Mouse (Mus musculus) retina, postnatal 1 day (tissue): ENCODE results near the gene Zgpat.

Experiments
- DNase-seq: peaks from one replicate; pipeline ENCODE4 v3.0.0-alpha.2; 2012

Zgpat gene

DNA sequence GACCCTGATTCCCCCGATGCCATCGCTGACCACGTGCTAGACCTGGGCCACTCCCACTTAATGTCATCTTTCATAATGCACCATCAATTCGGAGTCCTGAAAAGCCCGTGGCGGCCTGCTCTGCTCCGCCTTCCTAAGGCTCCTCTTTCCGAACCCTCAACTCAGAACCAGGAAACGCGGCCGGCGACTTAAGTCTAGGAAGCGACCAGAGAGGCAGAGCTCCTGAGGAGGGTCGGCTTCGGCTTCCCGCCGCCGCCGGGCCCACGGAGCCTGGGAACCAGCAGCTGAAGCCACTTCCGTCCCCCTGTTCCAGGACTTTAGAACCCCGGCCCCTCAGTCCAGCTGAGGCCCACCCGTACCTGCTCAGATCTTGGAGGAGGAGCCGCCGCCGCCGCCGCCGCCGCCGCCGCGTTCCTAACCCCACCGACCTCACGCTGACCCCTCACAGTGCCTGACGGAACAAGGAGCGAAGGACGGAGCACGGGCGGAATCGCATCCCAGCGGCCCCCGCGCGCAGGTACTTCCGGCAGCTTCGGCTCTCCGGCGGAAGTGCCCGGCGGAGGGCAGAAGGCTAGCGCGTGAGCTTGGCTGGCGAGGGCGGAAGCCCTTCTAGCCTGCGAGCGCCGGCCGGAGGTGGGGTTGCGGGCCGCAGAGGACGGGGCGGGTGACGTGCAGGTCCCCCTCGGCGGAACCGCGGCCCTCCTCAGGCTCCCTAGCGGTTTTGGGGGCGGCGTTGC, at the start of gene Zgpat, which contains the start of gene Arfrp1:
Zgpat (plus strand) TSS at position 69 of the 737 bp plus-strand sequence.
Arfrp1 (minus strand) TSS at position 545 of the 737 bp plus-strand sequence.
- peak; percentile 94 for DNase-seq

DNA sequence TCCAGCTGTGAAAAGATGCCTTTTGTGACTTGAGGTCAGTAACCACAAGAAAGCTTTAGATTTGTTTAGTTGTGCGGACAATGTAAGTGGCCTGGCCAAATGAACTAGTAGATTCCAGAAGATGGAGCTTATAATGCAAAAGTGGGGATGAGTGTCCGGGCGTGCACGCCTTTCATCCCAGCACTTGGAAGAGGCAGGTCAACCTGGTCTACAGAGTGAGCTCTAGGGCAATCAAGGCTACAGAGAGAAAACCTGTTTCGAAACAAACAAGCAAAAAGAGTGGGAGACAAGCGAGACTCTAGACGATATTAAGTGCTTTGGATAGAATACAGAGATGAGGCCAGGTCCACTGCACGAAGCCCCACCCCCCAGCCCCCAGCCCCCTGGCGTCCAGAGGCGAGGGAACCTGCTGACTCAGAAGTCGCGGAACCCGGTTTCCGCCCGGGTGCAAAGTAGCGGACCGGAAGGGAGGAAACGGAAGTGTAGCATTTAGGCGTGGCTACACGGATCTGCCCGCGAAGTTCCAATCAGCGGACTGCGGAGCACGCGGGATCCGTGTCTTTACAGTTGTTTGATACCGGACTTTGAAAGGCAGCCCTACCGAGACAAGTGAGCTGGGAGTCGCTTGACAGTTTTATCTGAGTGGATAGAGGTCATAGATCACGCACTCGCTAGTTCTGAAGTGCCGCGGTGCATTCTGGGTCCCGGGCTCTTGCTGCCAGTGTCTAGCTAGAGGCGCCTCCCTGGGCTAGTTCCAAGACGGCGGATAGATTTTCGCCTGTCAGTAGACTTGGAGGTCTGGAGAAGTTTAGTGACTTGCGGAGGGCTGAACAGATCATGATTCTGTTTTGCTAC, 45.3 kb upstream of the Zgpat start, which contains the start of gene Rtel1:
Rtel1 (plus strand) TSS at position 492 of the 855 bp plus-strand sequence.
- peak; percentile 94 for DNase-seq

- DNase-seq, result no peak
These were observed 44.6 kb upstream of the Zgpat start for GRCm38 (mm10) chr2:181320103-181320499.

DNA sequence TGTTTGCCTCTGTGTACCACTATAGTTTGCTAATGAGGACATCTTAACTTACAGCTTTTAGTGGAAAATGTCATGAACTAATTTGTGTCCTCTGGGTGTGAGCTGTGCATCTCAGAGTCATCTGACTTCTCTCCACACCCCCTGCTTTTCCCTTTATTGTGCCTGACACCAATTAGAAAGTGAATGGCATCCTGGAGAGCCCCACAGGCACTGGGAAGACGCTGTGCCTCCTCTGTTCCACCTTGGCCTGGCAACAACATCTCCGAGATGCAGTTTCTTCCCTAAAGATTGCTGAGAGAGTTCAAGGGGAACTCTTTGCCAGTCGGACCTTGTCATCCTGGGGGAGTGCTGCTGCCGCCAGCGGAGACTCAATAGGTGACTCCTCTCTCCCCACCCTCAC, 42.6 kb upstream of the Zgpat start:
- DNase-seq, result no peak

DNA sequence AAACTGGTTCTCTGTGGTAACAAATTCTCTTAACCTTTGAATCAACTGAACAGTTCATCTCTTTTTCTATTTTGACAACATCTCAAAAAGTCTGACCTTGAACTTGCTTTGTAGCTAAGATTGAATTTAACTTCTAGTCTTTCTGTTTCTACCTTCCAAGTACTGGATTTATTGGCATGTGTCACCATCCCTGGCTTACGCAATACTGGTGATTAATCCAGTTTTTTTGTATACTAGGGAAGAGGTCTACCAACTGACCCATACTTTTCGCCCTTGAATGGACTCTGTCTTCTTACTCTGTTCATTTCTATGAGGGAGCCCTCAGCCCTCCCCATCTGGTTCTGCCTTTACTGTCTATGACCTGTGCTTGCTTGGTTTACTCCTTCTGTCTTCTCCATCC, 38.6 kb upstream of the Zgpat start:
- DNase-seq, result no peak

DNA sequence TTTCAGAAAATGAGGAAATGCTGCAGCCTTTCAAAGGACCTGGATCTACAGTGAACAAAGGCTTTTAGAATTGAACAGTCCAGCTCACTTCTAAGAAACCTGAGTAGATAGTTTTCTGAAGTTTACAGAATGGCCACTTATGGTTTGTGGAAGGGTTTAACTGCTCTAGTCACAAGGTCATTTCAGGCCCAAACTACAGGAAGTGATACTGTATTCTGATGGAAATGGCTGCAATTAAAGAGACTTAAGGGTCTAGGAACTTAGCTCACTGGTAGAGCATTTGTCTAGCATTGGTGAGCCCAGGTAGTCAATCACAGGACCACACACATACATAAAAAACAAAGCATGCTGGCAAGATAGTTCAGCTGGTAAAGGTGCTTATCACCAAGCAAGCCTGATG, 32.2 kb upstream of the Zgpat start:
- no peak for DNase-seq

GRCm38 (mm10) chr2:181334023-181334422, 30.7 kb upstream of the Zgpat start:
- DNase-seq, result peak; percentile 69

DNA sequence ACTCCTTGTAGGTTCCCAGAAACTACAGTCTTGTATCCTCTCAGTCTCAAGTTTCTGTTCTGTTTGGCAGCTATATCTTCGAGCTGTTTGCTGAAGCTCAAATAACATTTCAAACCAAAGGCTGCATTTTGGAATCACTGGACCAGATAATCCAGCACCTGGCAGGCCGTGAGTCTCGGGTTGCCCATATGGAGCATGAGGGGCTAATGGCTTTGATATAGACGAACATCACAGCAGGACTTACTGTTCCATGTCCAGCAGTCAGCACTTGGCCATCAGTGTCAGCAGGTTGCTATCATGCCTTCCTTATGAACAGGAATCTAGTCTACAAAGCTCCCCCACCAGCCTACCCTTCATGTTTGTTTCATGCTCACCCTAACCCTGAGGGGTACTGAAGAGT, 24.3 kb upstream of the Zgpat start:
- DNase-seq, result no peak

- DNase-seq, result no peak
These were observed 22.0 kb upstream of the Zgpat start for GRCm38 (mm10) chr2:181342766-181343165.

DNA sequence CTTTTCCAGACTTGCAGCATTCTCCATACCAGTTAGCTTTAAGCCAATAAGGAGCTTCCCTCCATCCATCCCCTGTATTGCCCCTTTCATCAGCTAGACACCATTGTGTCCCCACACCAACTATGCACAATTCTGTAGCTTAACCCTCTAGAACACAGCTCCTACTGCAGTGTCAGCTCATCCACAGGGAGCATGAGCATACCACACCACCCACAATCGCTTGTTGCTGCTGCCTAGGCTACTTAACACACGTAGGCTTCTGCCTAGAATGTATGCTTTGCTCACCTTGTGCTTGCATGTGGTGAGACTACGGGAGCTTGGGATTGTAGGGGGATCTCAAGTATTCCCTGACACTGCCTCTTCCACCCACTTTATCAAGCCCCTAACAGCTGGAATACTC, 7.9 kb upstream of the Zgpat start:
- no peak for DNase-seq

DNA sequence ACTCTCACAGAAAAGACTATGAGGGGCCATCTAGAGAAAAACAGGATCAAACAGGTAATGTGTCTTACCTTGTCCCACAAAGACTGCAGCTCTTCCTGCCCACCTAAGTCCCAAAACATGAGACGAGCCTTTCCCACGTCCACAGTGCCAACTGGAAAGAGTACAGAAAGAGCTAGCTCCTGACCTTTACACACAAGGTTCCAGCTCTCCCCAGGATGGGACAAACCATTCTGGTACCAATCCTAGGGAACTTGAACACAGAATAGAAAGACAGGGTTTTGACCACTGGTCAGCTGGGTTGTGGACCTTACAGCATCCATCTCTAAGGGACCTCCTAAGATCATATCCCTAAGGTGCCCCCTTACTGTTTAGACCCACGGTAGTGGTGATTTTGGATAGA, 782 bp upstream of the Zgpat start:
- no peak for DNase-seq

DNA sequence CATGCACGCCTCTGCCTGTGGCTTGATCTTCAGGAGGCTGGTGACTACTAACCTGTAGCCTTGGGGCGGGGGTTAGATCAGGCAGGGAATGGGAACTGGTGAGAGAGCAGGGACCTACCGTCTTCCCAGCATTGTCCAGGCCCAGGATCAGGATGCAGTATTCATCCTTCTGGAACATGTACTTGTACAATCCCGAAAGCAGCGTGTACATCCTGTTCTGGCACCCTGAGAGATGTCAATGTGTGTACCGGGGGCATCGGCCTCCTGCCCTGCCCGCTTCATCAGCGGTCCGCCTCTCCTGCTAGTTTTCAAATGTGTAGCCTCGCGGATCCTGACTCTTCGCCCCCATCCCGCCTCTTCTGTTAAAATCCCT, 255 bp upstream of the Zgpat start:
- DNase-seq, result no peak

DNA sequence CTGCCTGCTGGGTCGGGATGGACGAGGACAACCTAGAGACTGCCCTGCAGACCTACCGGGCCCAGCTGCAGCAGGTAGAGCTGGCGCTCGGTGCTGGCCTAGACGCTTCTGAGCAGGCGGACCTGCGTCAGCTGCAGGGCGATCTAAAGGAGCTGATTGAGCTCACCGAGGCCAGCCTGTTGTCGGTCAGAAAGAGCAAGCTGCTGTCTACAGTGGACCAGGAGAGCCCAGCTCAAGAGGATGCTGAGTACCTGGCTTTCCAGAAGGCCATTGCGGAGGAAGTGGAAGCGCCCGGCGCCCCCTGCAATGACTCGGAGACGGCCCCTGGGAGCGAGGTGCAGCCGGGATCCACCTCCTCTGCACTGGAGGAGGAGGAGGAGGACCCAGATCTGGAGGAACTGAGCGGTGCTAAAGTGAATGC, 937 bp downstream of the Zgpat start:
- no peak for DNase-seq

DNA sequence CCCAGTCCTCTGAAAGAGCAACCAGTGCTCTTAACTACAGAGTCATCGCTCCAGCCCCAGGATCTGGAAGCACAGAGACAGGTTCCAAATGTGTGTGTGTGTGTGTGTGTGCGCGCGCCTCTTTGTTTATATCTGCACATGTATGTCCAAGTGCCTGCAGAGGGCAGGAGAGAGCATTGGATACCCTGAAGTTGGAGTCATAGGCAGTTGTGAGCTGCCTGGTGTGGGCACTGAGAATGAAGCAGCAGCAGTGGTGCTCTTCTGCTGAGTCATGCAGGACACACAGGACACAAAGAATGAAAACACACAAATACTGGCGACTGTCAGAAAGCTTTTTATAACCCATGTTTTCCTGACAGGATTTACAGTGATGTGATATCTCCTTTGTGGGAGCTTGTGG, 5.3 kb downstream of the Zgpat start:
- DNase-seq, result peak; percentile 4

- DNase-seq, result peak; percentile 49
These were observed 11.1 kb downstream of the Zgpat start for GRCm38 (mm10) chr2:181375787-181376186.

- no peak for DNase-seq
These were observed 12.5 kb downstream of the Zgpat start for GRCm38 (mm10) chr2:181377230-181377629.

DNA sequence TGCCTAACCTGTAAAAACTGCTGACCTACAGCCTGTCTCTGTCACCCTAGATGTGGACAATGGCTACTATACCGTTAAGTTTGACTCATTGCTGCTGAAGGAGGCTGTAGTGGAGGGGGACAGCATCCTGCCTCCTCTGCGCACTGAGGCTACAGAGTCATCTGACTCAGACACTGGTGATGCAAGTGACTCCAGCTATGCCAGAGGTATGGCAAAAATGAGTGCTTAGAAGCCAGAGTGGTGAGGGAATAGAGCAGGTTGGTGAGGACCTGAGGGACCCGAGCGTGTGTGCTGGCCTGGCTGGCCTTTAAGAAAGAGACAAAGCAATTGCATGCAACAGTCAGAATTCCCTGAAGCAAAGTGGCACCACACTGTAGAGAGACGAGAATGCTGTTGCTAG, 14.0 kb downstream of the Zgpat start:
- no peak for DNase-seq

GRCm38 (mm10) chr2:181379778-181380177, 15.1 kb downstream of the Zgpat start, which contains the start of gene Lime1:
Gene Lime1 (plus strand): TSS chr2:181380078.
- DNase-seq, result no peak

DNA sequence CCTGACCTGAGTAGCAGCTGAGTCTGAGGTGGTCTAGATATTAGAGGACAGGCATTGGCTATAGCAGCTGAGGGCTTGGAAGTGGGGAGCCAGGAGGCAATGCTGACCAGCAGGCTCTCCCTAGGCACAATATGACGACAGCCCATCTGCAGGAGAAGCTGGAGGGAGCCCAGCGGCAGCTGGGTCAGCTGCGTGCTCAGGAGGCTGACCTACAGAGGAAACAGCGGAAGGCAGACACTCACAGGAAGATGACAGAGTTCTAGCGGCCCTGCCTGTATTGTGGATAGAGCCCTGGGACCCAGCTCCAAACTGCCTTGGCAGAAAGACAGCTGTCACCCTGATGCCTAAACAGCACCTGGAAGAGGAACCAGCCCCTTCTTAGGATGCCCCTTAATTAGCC, 15.5 kb downstream of the Zgpat start:
- no peak for DNase-seq

DNA sequence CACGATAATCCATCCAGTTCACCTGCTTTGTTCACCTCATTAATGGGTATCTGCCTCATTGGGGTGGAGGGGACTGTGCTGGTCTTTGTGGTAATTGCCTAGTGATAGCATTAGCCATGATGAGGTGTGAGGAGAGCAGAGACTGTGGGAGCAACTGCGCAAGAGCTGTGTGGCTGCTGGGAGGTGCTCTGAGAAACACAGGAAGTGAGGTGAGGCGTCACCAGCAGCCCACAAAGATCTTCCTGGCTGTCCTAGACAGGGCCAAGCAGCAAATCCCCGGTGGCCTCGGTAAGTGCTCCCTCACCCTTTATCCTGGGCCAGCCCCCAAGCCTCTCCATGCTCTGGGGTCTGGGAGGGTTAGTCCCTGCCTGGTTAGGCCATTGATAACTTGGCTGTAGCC, 16.4 kb downstream of the Zgpat start:
- no peak for DNase-seq

DNA sequence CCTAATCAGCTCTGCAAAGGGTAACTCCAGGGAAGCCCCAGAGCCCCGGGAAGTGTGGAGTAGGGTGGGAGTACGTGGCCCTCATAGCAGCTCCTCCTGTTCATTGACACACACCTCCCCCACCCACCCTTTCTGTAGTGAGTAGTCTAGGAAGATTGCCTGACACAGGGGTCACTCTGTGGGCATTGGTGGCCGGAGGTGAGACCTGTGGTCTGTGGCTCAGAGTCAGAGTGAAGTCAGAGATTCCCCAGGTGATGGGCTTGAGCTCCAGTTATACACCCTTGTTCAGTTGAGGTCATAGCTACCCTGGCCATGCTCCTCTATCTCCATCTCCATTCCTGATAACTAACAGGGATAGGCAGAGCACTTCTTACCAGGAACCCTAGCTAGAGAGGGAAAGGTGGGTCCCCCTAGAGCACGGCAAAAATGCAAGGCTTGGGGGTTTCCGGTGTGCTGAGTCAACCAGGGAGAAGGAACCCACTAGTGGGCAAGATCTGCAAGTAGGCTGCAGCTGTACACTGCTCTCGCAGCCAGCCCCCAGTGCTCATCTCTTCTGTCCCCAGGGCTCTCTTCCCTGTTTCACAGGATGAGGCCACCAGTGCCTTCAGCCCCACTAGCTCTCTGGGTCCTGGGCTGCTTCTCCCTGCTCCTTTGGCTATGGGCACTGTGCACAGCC, 17.0 kb downstream of the Zgpat start:
- no peak for DNase-seq

DNA sequence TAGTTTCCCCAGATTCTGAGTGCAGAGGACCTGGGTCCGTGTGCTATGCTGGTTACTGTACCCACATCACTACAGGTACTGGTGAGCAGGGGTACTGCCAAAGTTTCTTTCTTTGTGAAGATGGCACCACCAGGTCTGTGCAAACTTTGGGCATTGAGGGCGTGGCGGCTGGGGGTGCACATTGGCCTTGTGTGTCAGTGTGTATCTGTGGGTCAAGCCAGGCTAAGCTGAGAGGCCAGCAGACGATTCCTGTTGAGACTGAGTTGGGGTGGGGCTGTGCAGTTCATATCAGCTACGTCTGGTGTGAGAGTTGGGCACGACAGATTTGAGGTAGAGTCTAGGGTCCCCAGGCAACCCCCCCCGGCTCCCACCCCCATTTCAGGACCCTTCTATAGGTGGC, 19.7 kb downstream of the Zgpat start:
- DNase-seq, result no peak

- no peak for DNase-seq
These were observed 20.2 kb downstream of the Zgpat start for GRCm38 (mm10) chr2:181384919-181385391.
